Mouse (Mus musculus): Measurements from ENCODE around the gene Pomgnt1.

Pomgnt1 gene

DNA sequence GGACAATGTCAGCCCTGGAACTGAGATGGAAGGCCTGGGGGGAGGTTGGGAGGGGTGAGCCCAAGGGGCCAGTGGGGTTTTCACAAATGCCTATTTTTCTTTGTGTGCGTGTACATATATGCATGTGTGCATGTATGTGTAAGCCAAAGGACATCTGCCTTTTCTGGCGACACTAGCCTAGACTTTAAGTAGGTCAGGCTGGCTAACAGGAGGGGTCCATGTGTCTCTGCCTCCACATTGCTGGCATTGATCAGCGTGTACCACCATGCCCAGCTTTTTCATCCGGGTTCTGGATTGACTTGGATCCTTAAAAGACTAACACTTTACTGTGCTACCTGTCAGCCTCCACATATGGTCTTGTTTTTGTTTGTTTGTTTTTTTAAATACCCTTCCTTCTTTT lies 50.1 kb downstream of the Pomgnt1 start:
- DNase-seq (ENCODE audit: low spot score): no peak

DNA sequence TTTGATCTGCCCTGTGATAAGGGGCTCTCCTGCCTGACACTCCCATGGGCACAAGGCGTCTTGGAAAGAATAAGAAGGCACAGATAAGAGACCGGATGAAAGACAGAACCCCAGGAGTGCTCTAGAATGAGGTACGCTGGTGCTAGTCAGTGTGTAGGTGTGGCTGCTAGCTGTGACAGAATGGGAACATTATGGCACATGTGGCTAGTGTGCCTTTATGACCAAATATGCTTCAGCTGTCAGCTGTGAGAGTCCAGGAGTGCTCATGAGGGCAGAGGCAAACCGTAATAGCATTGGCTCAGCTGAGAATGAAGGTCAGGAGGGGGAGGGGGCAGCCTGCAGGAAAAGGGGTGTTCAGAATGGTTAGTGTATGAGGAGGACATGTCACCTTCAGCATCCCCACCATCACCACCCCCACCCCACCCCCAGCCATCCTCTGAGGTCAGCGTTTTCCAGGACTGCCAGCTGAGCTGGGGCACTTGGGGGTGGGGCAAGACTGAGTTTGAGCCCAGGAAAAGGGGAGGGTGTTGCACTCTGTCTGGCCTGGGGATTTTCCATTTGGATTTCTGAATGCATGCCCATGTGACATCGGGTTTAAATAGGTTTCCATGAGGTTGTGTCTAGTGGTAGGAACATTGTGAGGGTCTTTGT lies 51.0 kb downstream of the Pomgnt1 start:
- no peak for DNase-seq (ENCODE audit: low spot score)

DNA sequence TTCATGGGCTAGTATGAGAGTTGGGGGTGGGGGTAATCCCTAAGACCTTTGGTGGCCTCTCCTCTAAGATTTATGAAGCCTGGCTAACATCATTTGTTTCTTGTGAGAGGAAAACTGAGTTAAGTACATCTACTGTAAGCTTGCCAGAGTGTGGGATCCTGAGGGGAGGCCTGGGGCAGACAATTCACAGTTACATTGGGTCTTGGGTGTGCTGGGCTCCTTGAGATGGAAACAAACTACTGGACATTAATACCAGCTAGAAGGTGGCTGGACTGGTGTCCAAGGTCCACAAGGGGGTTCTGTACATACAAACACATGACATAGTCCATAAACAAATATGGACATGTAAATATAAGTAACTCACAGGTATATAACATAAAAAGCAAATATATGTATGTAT lies 51.5 kb downstream of the Pomgnt1 start:
- DNase-seq (ENCODE audit: low spot score): no peak

DNA sequence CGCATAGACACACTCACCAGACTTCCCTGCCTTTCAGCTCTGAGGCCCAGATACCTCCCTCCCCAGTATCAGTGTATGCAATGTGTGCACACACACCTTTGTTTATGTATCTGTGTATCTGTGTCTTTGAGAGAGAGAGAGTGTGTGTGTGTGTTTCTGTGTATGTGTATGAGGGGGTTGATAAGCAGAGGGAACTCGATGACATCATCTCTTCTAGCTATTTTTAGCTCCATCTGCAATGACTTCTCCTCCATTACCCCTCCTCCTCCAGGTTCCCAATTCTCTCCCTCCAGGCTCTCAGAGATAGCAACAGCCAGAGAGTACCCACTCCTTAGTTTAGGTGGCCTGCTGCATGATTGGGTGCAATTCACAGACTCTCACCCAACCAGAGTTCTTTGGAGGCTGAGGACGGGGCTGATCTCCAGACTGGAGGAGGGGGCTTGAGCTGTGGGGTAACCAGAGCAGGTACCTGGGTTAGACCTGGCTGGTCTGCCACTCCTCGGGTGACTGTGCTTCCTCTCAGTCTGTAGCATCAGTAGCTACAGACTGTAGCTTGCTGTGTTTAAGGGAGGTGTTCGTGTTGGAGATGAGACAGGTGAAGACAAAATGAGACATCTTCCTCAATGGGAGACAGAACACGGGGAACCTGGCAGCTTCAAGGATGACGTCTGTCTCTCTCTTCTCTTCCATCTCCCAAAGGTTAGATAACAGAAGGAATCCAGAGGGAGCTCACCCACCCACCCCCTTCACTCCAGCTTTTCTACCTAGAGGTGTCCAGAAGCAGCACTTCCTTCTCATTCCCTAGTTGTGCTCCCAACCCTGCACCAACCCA lies 52.3 kb downstream of the Pomgnt1 start:
- DNase-seq (ENCODE audit: low spot score): no peak

DNA sequence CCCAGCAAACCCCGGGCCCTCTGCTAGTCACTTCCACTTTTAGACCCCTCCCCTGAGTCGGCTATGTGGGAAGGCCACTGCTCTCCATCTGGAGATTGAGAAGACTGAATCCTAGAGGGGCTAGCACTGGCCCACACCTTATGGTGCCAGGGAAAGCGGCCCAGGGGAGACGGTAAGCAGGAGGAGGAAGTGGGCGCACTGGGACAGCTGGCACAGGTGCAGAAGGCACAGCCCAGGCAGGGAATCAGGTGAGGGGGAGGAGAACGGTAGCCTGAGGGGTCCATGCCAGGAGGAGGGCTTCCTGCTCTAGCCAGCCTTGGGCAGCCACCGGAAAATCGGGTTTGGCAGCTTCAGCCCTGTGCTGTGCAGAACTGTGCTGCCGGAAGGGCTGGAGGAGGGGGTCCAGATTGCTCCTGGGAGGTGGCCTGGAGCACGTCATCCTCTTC lies 52.9 kb downstream of the Pomgnt1 start:
- DNase-seq (ENCODE audit: low spot score): peak; percentile 63

DNA sequence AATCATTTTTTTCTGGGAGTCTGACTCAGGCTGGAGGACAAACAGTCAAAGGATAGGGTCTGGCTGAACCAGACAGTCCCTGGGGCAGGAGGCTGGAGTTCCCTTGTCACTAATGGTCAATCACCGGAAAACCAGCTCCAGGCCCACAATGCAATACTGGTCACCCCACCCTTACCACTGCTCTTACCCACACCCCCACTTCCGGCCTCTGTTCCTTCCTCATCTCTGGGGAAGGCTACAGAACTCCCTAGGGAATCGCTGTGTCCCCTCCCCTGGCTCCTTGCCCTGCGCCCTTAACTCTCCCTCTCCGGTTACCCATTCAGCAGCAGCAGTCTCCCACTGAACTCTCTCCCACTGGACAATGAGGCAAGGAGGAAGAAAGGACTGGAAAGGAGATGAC lies 53.5 kb downstream of the Pomgnt1 start:
- no peak for DNase-seq (ENCODE audit: low spot score)

DNA sequence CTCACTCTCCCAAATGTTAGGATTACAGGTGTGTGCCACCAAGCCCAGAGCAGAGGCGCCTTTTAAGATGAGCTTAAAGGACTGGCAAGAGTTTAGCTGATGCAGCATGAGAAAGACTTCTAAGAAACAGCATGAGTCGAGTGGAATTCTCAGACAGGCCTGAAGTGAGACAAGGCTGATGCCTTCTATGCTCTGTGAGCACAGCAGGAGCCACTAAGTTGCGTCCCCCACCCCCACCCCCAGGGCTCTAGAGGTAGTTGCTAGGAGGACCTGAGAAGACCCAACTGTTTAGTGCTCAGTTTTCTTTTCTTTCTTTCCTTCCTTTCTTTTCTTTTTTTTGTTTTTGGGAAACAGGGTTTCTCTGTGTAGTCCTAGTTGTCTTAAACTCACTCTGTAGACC lies 58.4 kb downstream of the Pomgnt1 start:
- no peak for DNase-seq (ENCODE audit: low spot score)

DNA sequence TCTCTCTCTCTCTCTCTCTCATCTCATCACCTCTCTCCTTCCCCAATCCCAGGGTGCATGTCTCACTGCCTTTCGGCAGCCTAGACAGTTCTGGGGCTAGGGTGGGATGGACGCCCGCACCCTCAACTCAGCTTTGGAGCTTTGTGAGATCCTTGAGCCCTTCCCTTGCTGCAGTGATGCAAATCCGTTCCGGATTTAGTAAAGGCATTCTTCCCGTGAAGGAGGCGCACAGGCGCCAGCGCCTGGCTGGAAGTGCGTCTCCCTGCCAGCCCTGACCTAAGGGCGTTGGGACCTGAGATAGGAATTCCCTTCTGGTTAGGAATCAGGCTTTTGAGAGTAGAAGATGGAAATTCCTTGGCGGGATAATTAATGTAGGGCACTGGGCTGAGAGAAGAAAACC lies 59.1 kb downstream of the Pomgnt1 start:
- DNase-seq (ENCODE audit: low spot score): no peak

DNA sequence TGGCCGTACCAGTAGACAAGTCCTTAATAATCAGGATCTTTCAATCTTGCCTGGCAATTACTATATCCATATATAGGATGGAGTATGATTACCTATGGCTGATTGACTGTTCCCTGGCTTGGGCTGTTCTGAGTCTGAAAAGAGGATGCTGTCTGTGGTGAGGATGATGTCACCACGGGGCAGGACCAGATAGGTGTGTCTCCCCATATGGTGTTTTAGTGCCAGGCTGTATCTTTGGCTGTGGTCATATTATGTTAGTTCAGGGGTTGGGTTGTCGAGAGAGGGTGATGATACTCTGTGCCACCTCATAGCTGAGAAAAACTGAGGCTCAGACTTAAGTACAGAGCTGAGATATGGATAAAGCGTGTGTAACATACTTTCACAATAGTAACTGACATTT lies 61.4 kb downstream of the Pomgnt1 start:
- DNase-seq (ENCODE audit: low spot score): no peak

DNA sequence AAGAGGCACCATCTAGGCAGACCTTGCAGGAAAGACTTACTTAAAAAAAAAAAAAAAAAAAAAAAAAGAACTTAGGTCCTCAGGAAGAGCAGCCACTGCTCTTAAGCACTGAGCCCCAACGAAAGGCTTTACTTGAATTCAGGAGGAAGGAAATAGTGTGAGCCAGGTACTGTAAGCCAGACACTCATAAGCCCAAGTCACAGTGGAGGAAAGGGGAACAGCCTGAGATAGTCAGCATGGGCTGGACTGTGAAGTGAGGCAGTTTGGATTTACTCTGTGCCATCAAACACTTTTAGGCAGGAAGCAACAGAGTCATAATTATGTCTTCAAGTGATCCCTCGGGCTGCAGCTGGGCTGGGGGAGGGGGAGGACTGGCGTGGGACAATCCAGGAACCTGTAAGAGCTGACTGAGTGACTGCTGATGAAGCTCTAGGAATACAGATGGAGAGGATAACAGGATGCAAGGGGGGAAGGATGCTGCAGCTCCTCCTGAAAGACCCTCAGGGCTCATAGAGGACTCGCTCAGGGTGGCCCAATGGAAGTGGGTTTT lies 68.7 kb downstream of the Pomgnt1 start:
- DNase-seq (ENCODE audit: low spot score): no peak

DNA sequence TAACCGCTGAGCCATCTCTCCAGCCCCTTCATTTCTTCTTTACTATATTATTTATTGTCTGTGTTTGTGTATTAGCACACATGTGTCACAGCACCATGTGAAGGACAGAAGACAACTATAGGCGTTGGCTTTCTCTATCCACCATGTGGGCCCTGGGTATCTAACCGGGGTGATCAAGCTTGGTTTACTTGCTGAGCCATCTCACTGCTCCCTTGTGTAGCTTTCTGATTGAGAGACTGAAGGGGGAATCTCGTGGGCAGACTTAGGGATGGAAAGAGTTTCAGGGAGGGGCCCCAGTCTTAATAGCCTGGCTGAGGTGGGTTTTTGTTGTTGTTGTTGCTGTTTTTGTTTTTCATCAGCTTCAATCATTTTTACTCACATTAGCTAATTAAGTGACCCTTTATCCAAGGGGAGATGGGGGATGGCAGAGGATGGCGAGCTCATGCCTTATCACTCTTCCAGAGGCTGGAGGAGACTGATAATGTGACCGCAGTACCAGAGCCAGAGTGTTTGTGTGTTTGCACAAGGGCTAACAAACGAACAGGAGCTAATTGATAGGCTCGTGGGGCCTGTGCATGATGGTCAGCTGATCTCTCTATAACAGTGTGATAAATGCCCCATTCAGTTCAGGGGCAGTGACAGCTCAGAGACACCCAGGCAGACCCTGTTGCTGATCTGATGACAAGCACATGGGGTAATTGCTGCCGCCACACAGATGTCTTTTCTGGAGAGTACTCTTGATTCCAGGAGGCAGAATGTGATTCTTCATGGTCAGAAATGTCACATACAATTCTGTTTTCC lies 70.1 kb downstream of the Pomgnt1 start:
- no peak for DNase-seq (ENCODE audit: low spot score)

DNA sequence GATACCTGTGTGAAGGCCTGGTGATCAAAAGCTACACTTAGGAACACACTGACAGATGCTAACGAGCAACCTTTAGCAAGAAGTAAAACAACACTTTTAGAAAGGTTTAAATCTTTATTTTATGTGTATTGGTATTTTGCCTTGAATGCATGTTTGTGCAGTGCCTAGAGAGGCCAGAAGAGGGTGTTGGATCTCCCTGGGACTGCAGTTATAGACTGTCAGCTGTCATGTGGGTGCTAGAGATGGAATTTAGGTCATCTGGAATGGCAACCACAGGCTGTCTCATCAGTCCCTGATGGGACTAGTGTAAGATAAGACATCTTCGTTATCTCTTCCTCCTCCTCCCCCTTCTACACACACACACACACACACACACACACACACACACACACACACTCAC lies 74.8 kb downstream of the Pomgnt1 start:
- no peak for DNase-seq (ENCODE audit: low spot score)

DNA sequence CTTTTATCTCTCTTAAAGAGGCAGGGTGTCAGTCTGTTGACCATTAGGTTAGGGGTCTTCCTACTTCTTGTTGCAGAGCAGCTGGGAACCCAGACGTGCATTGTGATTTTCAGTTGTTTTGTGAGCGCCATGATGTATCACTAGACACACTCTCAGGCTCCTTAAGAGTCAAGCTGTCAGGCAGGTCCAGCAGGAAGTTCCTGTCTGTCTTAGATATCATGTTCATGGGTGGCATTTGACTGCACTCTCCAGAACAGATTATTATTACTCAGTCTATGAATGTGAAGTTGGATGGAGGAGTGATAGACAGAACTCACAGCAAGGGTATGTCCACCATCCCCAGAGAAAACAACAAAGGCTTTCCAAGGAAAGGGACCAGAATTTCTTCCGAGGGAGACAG lies 80.8 kb downstream of the Pomgnt1 start:
- no peak for DNase-seq (ENCODE audit: low spot score)

DNA sequence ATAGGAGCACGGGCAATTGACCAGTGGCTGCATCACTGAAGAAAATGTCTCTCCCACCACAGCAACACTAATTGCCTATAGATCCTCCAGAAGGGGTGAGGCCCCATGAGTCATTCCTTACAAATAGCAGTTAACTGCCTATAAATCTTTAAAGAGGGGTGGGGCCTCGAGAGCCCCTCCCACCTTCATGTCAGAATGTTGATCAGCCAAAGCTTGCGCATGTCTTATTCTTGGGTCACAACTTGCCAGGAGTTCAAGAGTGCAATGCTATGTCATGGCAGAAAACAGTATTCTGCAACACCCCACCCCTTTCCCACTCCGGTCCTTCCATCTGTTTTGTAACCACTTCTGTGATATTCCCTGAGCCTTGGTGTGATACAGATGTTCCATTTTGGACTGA lies 82.9 kb downstream of the Pomgnt1 start:
- no peak for DNase-seq (ENCODE audit: low spot score)

DNA sequence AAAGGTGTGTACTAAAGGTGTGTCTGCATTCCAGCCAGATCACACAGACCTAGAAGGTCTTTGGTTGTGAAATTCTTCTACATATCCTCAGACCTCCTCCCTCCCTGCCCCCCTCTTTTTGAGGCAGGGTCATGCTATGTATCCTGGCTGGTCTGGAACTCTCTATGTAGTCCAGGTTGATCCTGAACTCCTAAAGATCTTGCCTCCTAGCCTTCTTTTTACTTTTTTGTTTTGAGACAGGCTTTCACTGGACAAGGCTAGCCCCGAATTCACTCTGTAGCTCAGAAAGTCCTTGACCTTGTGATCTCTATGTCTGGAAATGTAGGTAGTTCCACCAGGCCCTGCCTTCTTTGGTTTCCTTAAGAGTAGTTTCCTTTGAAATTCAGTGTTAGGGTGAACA lies 85.3 kb downstream of the Pomgnt1 start:
- DNase-seq (ENCODE audit: low spot score): no peak

Data from urinary bladder, postnatal 25 days (tissue).